Mouse (Mus musculus) adrenal gland, postnatal 14 days (tissue): ENCODE measurements around the gene Gm10720. TPM values are rescaled to one million over a fixed set of nuclear protein-coding genes. Genes with fewer than 3 reads are reported as not detected.
"Not testable (repeated sequence)": the region's sequence is repeated elsewhere in the genome, so short reads cannot be mapped to it uniquely, and the experiment has no call there.

Source experiments
- DNase-seq: peaks from one replicate; pipeline ENCODE4 v3.0.0; 2021; ENCODE audit warnings: mixed read lengths
- microRNA-seq, 2 experiments: library from miRNA; unstranded; fragments of <30 nt; microRNA quantifications; one replicate each; pipeline ENCODE4 v1.2.0; 2021
- total RNA-seq: library from RNA; stranded (reverse); gene quantifications from 2 replicates; pipeline ENCODE4 v1.2.3, GENCODE M21; 2021

Gene Gm10720
- total RNA-seq, 1 experiment from 2014 or later = not detected

- DNase-seq = peak; percentile 19
Observed at GRCm38 (mm10) chr9:3025653-3026052, 10.2 kb downstream of the Gm10720 start.

DNA sequence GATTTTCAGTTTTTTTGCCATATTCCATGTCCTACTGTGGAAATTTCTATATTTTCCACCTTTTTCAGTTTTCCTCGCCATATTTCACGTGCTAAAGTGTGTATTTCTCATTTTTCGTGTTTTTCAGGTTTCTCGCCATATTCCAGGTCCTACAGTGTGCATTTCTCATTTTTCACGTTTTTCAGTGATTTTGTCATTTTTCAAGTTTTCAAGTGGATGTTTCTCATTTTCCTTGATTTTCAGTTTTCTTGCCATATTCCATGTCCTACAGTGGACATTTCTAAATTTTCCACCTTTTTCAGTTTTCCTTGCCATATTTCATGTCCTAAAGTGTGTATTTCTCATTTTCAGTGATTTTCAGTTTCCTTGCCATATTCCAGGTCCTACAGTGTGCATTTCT, 10.7 kb downstream of the Gm10720 start:
- not testable (repeated sequence) for DNase-seq

- not testable (repeated sequence) for DNase-seq
Observed at GRCm38 (mm10) chr9:3026741-3027140, 11.3 kb downstream of the Gm10720 start.

DNA sequence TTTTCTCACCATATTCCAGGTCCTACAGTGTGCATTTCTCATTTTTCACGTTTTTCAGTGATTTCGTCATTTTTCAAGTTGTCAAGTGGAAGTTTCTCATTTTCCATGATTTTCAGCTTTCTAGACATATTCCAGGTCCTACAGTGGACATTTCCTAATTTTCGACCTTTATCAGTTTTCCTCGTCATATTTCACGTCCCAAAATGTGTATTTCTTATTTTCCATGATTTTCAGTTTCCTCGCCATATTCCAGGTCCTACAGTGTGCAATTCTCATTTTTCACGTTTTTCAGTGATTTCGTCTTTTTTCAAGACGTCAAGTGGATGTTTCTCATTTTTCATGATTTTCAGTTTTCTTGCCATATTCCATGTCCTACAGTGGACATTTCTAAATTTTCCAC, 11.7 kb downstream of the Gm10720 start:
- DNase-seq = not testable (repeated sequence)

DNA sequence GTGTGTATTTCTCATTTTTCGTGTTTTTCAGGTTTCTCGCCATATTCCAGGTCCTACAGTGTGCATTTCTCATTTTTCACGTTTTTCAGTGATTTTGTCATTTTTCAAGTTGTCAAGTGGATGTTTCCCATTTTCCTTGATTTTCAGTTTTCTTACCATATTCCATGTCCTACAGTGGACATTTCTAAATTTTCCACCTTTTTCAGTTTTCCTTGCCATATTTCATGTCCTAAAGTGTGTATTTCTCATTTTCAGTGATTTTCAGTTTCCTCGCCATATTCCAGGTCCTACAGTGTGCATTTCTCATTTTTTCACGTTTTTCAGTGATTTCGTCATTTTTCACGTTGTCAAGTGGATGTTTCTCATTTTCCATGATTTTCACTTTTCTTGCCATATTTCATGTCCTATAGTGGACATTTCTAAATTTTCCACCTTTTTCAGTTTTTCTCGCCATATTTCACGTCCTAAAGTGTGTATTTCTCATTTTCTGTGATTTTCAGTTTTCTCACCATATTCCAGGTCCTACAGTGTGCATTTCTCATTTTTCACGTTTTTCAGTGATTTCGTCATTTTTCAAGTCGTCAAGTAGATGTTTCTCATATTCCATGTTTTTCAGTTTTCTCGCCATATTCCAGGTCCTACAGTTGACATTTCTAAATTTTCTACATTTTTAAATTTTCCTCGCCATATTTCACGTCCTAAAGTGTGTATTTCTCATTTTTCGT, 14.0 kb downstream of the Gm10720 start:
- DNase-seq = peak; percentile 4

DNA sequence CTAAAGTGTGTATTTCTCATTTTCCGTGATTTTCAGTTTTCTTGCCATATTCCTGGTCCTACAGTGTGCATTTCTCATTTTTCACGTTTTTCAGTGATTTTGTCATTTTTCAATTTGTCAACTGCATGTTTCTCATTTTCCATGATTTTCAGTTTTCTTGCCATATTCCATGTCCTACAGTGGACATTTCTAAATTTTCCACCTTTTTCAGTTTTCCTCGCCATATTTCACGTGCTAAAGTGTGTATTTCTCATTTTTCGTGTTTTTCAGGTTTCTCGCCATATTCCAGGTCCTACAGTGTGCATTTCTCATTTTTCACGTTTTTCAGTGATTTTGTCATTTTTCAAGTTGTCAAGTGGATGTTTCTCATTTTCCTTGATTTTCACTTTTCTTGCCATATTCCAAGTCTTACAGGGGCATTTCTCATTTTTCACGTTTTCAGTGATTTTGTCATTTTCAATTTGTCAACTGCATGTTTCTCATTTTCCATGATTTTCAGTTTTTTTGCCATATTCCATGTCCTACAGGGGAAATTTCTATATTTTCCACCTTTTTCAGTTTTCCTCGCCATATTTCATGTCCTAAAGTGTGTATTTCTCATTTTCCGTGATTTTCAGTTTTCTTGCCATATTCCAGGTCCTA, 15.3 kb downstream of the Gm10720 start:
- DNase-seq = not testable (repeated sequence)

GRCm38 (mm10) chr9:3034299-3034698, 18.8 kb downstream of the Gm10720 start, which contains the start of gene Gm17535:
Gm17535 (plus strand) TSS chr9:3034599.
- DNase-seq = not testable (repeated sequence)

DNA sequence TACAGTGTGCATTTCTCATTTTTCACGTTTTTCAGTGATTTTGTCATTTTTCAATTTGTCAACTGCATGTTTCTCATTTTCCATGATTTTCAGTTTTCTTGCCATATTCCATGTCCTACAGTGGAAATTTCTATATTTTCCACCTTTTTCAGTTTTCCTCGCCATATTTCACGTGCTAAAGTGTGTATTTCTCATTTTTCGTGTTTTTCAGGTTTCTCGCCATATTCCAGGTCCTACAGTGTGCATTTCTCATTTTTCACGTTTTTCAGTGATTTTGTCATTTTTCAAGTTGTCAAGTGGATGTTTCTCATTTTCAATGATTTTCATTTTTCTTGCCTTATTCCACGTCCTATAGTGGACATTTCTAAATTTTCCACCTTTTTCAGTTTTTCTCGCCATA, 21.1 kb downstream of the Gm10720 start, which contains the start of gene Gm10715:
Gene Gm10715, plus strand, starts transcription at position 301 of the 400 bp plus-strand sequence.
- not testable (repeated sequence) for DNase-seq

DNA sequence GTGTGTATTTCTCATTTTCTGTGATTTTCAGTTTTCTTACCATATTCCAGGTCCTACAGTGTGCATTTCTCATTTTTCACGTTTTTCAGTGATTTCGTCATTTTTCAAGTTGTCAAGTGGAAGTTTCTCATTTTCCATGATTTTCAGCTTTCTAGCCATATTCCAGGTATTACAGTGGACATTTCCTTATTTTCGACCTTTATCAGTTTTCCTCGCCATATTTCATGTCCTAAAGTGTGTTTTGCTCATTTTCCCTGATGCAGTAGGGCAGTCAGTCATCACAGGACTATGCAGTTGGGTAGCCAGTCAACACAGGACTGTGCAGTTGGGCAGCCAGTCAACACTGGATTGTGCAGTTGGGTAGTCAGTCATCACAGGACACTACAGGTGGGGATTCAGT, 22.7 kb downstream of the Gm10720 start:
- DNase-seq = not testable (repeated sequence)

Small RNAs within 50 kb of the gene (microRNA-seq; reads per million reads assigned to microRNA genes)
- 0 reads per million in 2 experiments for gene Mir101c

Other genes starting within 250 kb of the Gm10720 start
- gene Gm10722, start 14.7 kb upstream of the Gm10720 start, total RNA-seq = not detected in 2 replicates
- 0.60 TPM in 1 of 2 replicates, not detected in the other for gene Gm11168, start 12.3 kb upstream of the Gm10720 start, total RNA-seq
- gene Gm10721, start 2.5 kb upstream of the Gm10720 start, total RNA-seq = 1.3 TPM in 1 of 2 replicates, not detected in the other
- gene Gm10719, start 1.8 kb downstream of the Gm10720 start, total RNA-seq = 1.7 and 1.8 TPM in 2 replicates
- 2.3 and 2.6 TPM in 2 replicates for gene Gm10718, start 7.9 kb downstream of the Gm10720 start, total RNA-seq
- gene Gm10717, start 9.8 kb downstream of the Gm10720 start, total RNA-seq = 0.89 and 1.0 TPM in 2 replicates
- not detected in 2 replicates for gene Gm17535, start 18.9 kb downstream of the Gm10720 start, total RNA-seq
- gene Gm10715, start 21.2 kb downstream of the Gm10720 start, total RNA-seq = not detected in 2 replicates